Mouse (Mus musculus): Measurements from ENCODE around the gene Pklr. TPM values are rescaled to one million over a fixed set of nuclear protein-coding genes. Genes with fewer than 3 reads are reported as not detected.
A peak's percentile ranks its signal among the peaks of the same experiment; 100 is the strongest.

The Pklr gene
- polyA plus RNA-seq, 1 experiment: 14.3 TPM

DNA sequence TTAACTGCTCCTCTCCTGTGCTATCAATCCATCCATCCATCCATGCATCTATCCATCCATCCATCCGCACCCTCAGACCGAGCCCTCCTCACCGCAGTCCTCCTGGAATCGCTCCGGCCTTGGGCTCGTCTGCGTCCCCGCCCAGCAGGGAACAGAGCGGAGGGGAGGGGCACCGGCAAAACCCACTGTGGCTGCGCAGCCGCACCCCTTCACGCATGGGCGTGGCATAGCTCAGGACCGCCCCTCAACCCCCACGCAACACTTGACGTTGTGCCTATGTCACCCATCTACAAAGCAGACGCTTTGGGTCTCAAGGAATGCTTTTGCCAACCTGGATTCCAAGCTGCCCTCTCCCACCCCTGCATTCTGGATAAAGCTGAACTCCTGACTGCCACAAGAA lies 42.8 kb upstream of the Pklr start, which contains the start of gene Rusc1:
Gene Rusc1 (minus strand): TSS at position 137 of the 400 bp plus-strand sequence.
- no peaks in the 10 kb centered on the region; the same call in 1 of the 2 replicates for H3K4me1 ChIP-seq (ENCODE audit: control insufficient read depth, insufficient read depth, low read length)
- WGBS: 14% methylated on average over 18 of the region's 18 CpGs
- H3K27ac ChIP-seq (ENCODE audit: control insufficient read depth, insufficient read depth, low read depth, low read length, poor library complexity): no peak within 1 kb of the TSS; the same call in 1 of the 2 replicates
- H3K4me3 ChIP-seq (replicated peaks; ENCODE audit: control insufficient read depth, low read depth, low read length): no peak within 1 kb of the TSS
- TF ChIP-seq CTCF (IDR thresholded peaks at IDR 0.05; ENCODE audit: control insufficient read depth, insufficient read depth, low read length): no peak
- no peak for TF ChIP-seq POLR2A (IDR thresholded peaks at IDR 0.05; ENCODE audit: borderline replicate concordance, control insufficient read depth, low read depth, low read length)

DNA sequence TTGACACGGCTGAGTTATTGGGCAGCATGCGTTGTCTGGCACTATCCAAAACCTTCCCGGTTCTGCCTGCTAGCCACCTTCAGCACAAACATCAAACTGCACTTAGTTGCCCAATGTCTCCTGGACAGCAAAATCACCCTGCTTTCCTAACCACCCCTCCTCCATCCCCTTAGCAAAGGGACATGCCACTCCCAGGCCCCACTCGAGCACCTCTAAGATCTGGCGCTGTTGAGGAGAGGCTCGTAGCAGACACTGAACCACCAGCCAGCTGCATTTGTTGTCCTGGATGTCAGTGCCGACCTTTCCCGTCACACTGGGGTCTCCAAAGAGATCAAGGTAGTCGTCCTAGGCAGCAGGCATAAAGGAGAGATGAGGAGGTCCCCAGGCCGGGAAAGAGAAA lies 41.9 kb upstream of the Pklr start:
- Histone ChIP-seq H3K4me3 (replicated peaks; ENCODE audit: control insufficient read depth, low read depth, low read length) (no peak overlapping the region), H3K4me1 (ENCODE audit: control insufficient read depth, insufficient read depth, low read length) (no peaks in the 10 kb centered on the region; the same call in 1 of the 2 replicates), H3K27ac (ENCODE audit: control insufficient read depth, insufficient read depth, low read depth, low read length, poor library complexity) (no peak overlapping the region)
- TF ChIP-seq POLR2A (IDR thresholded peaks at IDR 0.05; ENCODE audit: borderline replicate concordance, control insufficient read depth, low read depth, low read length) (no peak), CTCF (IDR thresholded peaks at IDR 0.05; ENCODE audit: control insufficient read depth, insufficient read depth, low read length) (no peak)
- 83% methylated on average over 10 of the region's 10 CpGs for WGBS

DNA sequence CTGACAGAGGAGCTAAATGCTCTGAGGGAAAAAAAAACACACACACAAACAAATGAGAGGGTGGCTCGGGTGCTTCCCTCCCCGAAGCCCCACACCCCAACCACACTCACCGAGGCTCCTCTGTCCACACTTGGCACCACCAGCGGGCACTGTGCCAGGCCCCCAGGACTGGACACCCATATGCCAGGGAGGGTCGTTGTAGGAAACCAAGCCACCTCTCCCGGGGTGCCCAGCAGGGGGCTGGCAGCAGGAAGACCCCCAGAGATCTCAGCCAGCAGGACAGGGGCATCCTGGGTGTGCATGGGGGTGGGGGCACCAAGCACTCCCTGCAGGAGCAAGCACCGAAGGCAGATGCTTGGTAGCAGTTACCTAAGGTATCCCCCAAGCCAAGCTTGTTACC lies 35.1 kb upstream of the Pklr start, which contains the start of gene Gm43738:
Gene Gm43738 (minus strand): TSS at position 289 of the 400 bp plus-strand sequence.
- WGBS: 32% methylated on average over 7 of the region's 7 CpGs
- TF ChIP-seq POLR2A (IDR thresholded peaks at IDR 0.05; ENCODE audit: borderline replicate concordance, control insufficient read depth, low read depth, low read length): no peak
- TF ChIP-seq CTCF (IDR thresholded peaks at IDR 0.05; ENCODE audit: control insufficient read depth, insufficient read depth, low read length): no peak
- Histone ChIP-seq H3K4me1 (ENCODE audit: control insufficient read depth, insufficient read depth, low read length) (peaks cover 1% of the 10 kb centered on the region; the same call in 1 of the 2 replicates), H3K4me3 (replicated peaks; ENCODE audit: control insufficient read depth, low read depth, low read length) (peak within 1 kb of the TSS; percentile 73), H3K27ac (ENCODE audit: control insufficient read depth, insufficient read depth, low read depth, low read length, poor library complexity) (no peak within 1 kb of the TSS; the same call in 1 of the 2 replicates)

DNA sequence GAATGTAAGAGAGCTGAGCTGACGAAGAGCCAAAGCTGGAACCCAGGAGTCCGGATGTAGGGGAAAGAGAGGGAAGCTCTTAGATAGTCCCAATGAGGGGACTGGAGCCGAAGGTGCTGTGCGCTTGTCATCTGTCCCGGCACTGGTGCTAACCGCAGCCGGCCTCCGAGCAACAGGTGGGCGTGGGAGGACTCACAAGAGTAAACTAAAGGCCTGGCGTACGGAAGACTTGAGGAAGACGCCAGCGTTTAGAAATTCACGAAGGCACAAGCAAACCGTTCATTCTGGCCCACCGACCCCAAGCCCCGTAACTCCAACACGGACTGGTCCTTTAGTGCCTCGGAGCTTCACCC lies 34.5 kb upstream of the Pklr start:
- WGBS: under 1% methylated on average over 19 of the region's 19 CpGs
- H3K27ac ChIP-seq (ENCODE audit: control insufficient read depth, insufficient read depth, low read depth, low read length, poor library complexity): no peak overlapping the region; the same call in 1 of the 2 replicates
- TF ChIP-seq POLR2A (IDR thresholded peaks at IDR 0.05; ENCODE audit: borderline replicate concordance, control insufficient read depth, low read depth, low read length) (no peak), CTCF (IDR thresholded peaks at IDR 0.05; ENCODE audit: control insufficient read depth, insufficient read depth, low read length) (no peak)

DNA sequence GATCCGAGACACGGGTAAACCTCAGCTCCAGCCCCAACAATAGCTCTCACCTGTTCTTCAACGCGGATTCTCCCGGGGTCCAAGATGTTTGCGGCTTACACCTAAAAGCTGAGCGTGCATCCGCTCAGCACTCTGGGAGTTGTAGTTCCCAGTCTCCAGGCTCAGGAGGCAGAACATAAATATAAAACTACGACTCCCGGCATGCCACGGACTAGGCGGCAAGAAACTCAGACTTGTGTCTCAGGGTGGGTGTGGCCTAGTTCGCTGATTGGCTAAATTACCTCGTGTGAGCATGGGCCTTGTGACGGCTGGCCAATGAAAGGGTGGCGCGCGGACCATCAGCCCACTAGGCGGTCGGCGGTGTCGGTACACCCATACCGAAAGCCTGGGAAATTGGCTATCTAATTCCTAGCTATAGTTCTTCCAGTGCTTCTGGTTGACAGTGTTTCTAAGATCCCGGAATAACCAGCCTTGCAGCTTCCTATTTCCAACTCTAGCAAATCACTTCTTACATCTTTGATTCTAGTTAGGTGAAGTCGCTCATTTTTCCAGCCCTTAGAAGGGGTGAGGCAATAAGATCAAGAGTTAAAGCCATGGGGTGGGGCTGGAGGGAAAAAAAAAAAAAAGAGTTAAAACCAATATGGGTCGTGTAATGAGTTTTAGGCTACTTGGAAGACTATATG lies 34.0 kb upstream of the Pklr start, which contains the start of gene Fdps:
Gene Fdps (minus strand): TSS at position 148 of the 683 bp plus-strand sequence.
- Histone ChIP-seq H3K4me1 (ENCODE audit: control insufficient read depth, insufficient read depth, low read length) (peaks cover 1% of the 10 kb centered on the region; the same call in 1 of the 2 replicates), H3K4me3 (replicated peaks; ENCODE audit: control insufficient read depth, low read depth, low read length) (peak within 1 kb of the TSS; percentile 73), H3K27ac (ENCODE audit: control insufficient read depth, insufficient read depth, low read depth, low read length, poor library complexity) (peak within 1 kb of the TSS; percentile 12)
- WGBS: under 1% methylated on average over 26 of the region's 26 CpGs
- TF ChIP-seq POLR2A (IDR thresholded peaks at IDR 0.05; ENCODE audit: borderline replicate concordance, control insufficient read depth, low read depth, low read length) (peak; percentile 42; the same call in 1 of the 2 replicates), CTCF (IDR thresholded peaks at IDR 0.05; ENCODE audit: control insufficient read depth, insufficient read depth, low read length) (peak; percentile 14; the same call in 1 of the 2 replicates)

More for the DNA sequence above, 34.5 kb upstream of the Pklr start:
- H3K4me3 ChIP-seq (replicated peaks; ENCODE audit: control insufficient read depth, low read depth, low read length): peak overlapping the region; percentile 73
- peaks cover 1% of the 10 kb centered on the region; the same call in 1 of the 2 replicates for H3K4me1 ChIP-seq (ENCODE audit: control insufficient read depth, insufficient read depth, low read length)

DNA sequence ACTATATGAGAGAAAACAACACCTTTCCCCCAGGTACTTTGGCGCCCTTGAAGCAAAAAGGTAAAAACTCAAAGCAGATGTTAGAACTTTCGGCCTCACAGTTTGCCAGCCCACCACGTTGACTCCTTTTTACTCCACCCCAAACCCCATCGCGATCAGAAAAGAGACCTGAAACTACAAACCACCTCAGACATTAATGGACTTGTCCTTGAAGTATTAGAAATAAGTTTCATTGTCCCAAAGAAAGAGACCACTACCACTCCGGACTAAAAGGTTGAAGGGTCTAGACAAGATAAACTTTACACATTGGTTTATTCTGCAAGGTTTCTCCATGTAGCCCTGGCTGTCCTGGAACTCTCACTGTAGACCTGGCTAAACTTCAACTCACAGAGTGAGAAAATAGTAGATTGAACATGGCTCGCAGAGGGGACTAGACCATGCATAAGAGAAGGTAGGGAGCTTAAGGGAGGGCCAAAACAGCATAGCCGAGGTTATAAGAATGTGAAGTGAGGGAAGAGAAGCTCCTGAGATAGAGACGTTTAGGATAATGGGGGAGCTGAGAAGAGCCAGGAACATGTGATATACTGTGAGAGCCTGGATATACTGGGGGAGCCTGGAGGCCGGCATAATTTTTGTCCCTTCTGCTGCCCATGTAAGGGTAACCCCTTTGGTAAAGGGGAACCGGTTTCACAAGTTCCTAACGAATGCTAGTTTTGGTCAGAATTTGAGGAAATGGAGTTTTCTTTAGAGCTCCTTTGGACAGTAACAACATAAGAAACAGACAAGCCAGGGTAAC lies 33.2 kb upstream of the Pklr start:
- Histone ChIP-seq H3K27ac (ENCODE audit: control insufficient read depth, insufficient read depth, low read depth, low read length, poor library complexity) (peak overlapping the region; percentile 12; the same call in 1 of the 2 replicates), H3K4me3 (replicated peaks; ENCODE audit: control insufficient read depth, low read depth, low read length) (no peak overlapping the region), H3K4me1 (ENCODE audit: control insufficient read depth, insufficient read depth, low read length) (peaks cover 1% of the 10 kb centered on the region; the same call in 1 of the 2 replicates)
- WGBS: 46% methylated on average over 12 of the region's 12 CpGs
- TF ChIP-seq POLR2A (IDR thresholded peaks at IDR 0.05; ENCODE audit: borderline replicate concordance, control insufficient read depth, low read depth, low read length) (no peak), CTCF (IDR thresholded peaks at IDR 0.05; ENCODE audit: control insufficient read depth, insufficient read depth, low read length) (no peak)

DNA sequence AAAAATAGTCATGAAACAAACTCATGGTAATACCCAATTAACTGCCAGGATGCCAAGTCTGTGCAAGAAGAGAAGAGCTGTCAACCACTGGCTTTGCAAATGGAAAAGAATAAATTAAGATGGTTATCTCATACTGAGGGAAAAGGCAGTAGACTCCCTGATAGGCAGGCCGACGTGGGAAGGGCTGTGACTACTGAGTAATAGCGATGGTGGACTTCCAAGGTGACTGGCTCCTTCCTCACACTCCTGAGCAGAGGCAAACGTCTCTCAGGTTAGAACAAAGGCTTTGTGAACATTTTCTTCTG lies 32.7 kb upstream of the Pklr start:
- Histone ChIP-seq H3K4me3 (replicated peaks; ENCODE audit: control insufficient read depth, low read depth, low read length) (no peak overlapping the region), H3K27ac (ENCODE audit: control insufficient read depth, insufficient read depth, low read depth, low read length, poor library complexity) (peak overlapping the region; percentile 67; the same call in 1 of the 2 replicates), H3K4me1 (ENCODE audit: control insufficient read depth, insufficient read depth, low read length) (peaks cover 1% of the 10 kb centered on the region; the same call in 1 of the 2 replicates)
- TF ChIP-seq POLR2A (IDR thresholded peaks at IDR 0.05; ENCODE audit: borderline replicate concordance, control insufficient read depth, low read depth, low read length): no peak
- no peak for TF ChIP-seq CTCF (IDR thresholded peaks at IDR 0.05; ENCODE audit: control insufficient read depth, insufficient read depth, low read length)
- 37% methylated on average over 4 of the region's 4 CpGs for WGBS

DNA sequence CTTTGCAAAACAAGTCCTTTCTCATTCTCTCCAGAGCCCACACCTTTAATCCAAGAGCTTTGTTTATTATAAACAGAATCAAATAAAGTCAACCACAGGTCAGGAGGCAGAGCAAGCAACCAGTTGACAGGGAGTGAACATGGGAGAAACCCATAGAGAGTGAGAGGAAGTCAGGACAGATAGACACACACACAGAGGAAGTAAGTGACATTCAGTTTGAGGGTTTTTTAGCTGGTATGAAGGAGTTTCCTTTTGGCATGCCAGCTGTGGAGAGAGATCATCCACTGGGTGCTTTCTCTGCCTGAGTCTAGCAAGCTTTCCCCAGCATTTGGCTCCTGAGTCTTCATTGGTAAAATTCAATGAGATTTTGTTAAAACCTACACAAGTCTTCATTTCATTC lies 29.1 kb upstream of the Pklr start:
- Histone ChIP-seq H3K27ac (ENCODE audit: control insufficient read depth, insufficient read depth, low read depth, low read length, poor library complexity) (no peak overlapping the region), H3K4me3 (replicated peaks; ENCODE audit: control insufficient read depth, low read depth, low read length) (no peak overlapping the region), H3K4me1 (ENCODE audit: control insufficient read depth, insufficient read depth, low read length) (peaks cover 1% of the 10 kb centered on the region; the same call in 1 of the 2 replicates)
- TF ChIP-seq CTCF (IDR thresholded peaks at IDR 0.05; ENCODE audit: control insufficient read depth, insufficient read depth, low read length) (no peak), POLR2A (IDR thresholded peaks at IDR 0.05; ENCODE audit: borderline replicate concordance, control insufficient read depth, low read depth, low read length) (no peak)

Measured in bone marrow, adult 2 months (tissue).